Mouse (Mus musculus) cerebellum, adult 2 months (tissue): Measurements from ENCODE around the gene Grn.

Experiments used
- CTCF ChIP-seq: fragments of 200-500 bp; IDR thresholded peaks from 2 replicates; pipeline ENCODE4 v1.5.1; 2011; ENCODE audit warnings: low read depth, mild to moderate bottlenecking, control low read depth, low read length, moderate library complexity, borderline replicate concordance; ENCODE audit not compliant: insufficient read depth
- POLR2A ChIP-seq: fragments of 200-500 bp; IDR thresholded peaks from 2 replicates; pipeline ENCODE4 v1.6.1; 2011; ENCODE audit warnings: low read length, control low read depth, borderline replicate concordance; ENCODE audit not compliant: insufficient read depth

DNA sequence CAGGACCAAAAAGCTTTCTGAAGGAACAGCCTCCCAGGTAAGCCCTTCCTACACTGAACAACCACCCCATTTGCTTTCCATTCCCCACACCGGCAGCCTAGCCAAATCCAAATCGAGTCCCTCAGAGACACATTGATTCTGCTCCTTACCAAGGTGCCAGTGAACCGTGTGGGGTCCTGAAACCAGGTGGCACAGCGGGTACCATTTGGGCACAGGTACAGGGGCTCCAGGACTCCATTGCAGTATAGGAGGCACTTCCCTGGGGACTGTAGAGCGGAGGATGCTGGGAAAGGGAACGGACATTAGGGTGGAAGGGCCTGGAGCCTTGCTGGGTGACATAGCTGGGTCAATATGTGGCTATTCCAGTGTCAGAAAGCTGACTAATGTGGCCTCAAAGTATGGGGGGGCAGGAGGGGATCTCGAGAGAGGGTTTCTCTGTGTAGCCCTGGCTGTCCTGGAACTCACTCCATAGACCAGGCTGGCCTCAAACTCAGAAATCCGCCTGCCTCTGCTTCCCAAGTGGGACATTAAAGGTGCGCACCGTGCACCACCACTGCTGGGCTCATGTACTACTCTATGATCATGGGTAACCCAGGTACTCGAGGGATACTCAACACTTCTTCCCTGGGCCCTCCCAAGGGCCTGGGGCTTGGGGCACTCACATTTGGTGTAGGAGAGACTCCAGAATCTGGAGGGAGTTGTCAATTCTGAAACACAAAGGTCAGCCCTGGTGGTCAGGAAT, 24.4 kb upstream of the Grn start:
- TF ChIP-seq POLR2A (no peak), CTCF (no peak)
